Mouse (Mus musculus) testis, adult 2 months (tissue): ENCODE measurements around the gene Ss18l1.

Experiments
- CTCF ChIP-seq: fragments of 200-500 bp; IDR thresholded peaks from 2 replicates; pipeline ENCODE4 v1.5.1; 2012; ENCODE audit warnings: low read depth, mild to moderate bottlenecking, inconsistent platforms, low read length, moderate library complexity; ENCODE audit not compliant: control insufficient read depth, insufficient read depth, insufficient replicate concordance
- POLR2A ChIP-seq: fragments of 200-500 bp; IDR thresholded peaks from 2 replicates; pipeline ENCODE4 v1.6.1; 2012; ENCODE audit warnings: low read depth, mild to moderate bottlenecking, inconsistent platforms, low read length, moderate library complexity; ENCODE audit not compliant: control insufficient read depth

- TF ChIP-seq CTCF (no peak), POLR2A (no peak)
Observed at GRCm38 (mm10) chr2:180097585-180097984, 55.3 kb downstream of the Ss18l1 start.
